Mouse (Mus musculus): ENCODE measurements around the gene Gstp3. TPM values are rescaled to one million over a fixed set of nuclear protein-coding genes. Genes with fewer than 3 reads are reported as not detected.

Gstp3 gene
- polyA plus RNA-seq, 1 experiment from 2014 or later: not detected

DNA sequence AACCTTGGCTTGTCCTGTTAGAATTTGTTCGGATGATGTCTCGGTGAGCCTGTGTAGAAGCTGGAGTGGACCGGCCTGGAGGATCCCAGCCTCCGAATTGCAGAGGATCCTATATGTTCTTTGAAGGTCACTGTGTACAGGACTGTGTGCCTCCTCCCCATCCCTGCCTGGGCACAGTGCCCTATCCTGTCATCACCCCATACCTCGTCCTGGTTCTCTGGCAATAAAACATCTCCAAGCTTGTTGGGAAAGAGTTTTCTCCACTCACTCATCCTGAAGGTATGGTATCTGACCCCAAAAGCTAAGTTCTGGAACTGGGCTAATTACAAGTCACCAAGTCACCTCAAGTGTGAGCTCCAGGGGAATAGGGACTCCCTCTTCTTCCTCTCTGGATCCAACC lies 27.7 kb upstream of the Gstp3 start:
- no peak overlapping the region for H3K27ac ChIP-seq (ENCODE audit: low read length)
- no peaks in the 10 kb centered on the region for H3K36me3 ChIP-seq (ENCODE audit: control insufficient read depth, insufficient read depth, low read length)
- no peak overlapping the region for H3K4me2 ChIP-seq (replicated peaks; ENCODE audit: low read depth, low read length)
- no peak overlapping the region for H3K4me3 ChIP-seq (ENCODE audit: low read depth, low read length)
- no peaks in the 10 kb centered on the region for H3K9me3 ChIP-seq (ENCODE audit: control insufficient read depth, low read depth, low read length)
- H3K9ac ChIP-seq (replicated peaks; ENCODE audit: low read depth, low read length): no peak overlapping the region
- no peaks in the 10 kb centered on the region for H3K4me1 ChIP-seq (ENCODE audit: control insufficient read depth, insufficient read depth, low read length)
- no peaks in the 10 kb centered on the region for H3K27me3 ChIP-seq (ENCODE audit: control insufficient read depth, insufficient read depth, low read length)
- ATAC-seq (ENCODE audit: insufficient number of reproducible peaks, insufficient read depth, low FRiP score, low read depth): no peak
- WGBS: 86% methylated on average over 5 of the region's 5 CpGs

DNA sequence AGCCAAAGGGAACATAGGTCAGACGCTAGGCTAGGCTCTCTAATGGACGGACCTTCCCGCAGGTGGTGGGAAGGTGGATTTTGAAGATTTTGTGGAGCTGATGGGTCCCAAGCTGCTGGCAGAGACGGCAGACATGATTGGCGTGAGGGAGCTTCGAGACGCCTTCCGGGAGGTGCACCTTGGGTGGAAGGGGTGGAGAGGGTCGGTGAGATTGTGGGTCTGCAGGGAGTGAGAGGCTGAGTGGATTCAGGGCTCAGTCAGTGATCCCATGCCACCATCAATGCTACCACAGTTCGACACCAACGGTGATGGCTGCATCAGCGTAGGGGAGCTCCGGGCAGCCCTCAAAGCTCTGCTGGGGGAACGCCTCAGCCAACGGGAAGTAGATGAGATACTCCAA lies 26.8 kb upstream of the Gstp3 start:
- H3K9me3 ChIP-seq (ENCODE audit: control insufficient read depth, low read depth, low read length): no peaks in the 10 kb centered on the region
- H3K27ac ChIP-seq (ENCODE audit: low read length): no peak overlapping the region
- H3K9ac ChIP-seq (replicated peaks; ENCODE audit: low read depth, low read length): no peak overlapping the region
- no peak overlapping the region for H3K4me2 ChIP-seq (replicated peaks; ENCODE audit: low read depth, low read length)
- H3K27me3 ChIP-seq (ENCODE audit: control insufficient read depth, insufficient read depth, low read length): no peaks in the 10 kb centered on the region
- H3K36me3 ChIP-seq (ENCODE audit: control insufficient read depth, insufficient read depth, low read length): no peaks in the 10 kb centered on the region
- no peaks in the 10 kb centered on the region for H3K4me1 ChIP-seq (ENCODE audit: control insufficient read depth, insufficient read depth, low read length)
- no peak overlapping the region for H3K4me3 ChIP-seq (ENCODE audit: low read depth, low read length)
- WGBS: 91% methylated on average over 15 of the region's 15 CpGs
- ATAC-seq (ENCODE audit: insufficient number of reproducible peaks, insufficient read depth, low FRiP score, low read depth): no peak

DNA sequence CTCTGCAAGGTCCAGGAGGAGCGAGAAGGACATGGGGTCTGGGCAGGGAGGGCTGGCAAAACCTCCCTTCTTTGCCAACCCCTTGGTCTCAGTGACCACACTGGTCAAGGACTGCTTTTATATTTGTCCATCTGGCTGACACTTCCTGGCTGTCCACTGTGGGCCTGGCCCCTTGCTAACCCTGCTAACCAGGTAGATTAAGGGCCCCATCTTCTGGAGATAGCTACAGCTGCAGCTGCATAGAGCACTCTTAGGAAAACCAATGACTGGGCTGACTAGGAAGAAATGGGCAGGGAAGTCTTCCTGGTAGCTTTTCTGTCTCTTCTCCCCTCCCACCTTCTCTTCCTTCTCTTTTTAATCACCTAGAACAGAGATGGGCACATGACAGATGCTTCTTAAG lies 25.6 kb upstream of the Gstp3 start:
- WGBS: 88% methylated on average over 1 of the region's 1 CpGs
- no peaks in the 10 kb centered on the region for H3K9me3 ChIP-seq (ENCODE audit: control insufficient read depth, low read depth, low read length)
- H3K36me3 ChIP-seq (ENCODE audit: control insufficient read depth, insufficient read depth, low read length): no peaks in the 10 kb centered on the region
- H3K9ac ChIP-seq (replicated peaks; ENCODE audit: low read depth, low read length): no peak overlapping the region
- no peak for ATAC-seq (ENCODE audit: insufficient number of reproducible peaks, insufficient read depth, low FRiP score, low read depth)
- H3K4me2 ChIP-seq (replicated peaks; ENCODE audit: low read depth, low read length): no peak overlapping the region
- H3K4me1 ChIP-seq (ENCODE audit: control insufficient read depth, insufficient read depth, low read length): no peaks in the 10 kb centered on the region
- H3K27me3 ChIP-seq (ENCODE audit: control insufficient read depth, insufficient read depth, low read length): no peaks in the 10 kb centered on the region
- H3K27ac ChIP-seq (ENCODE audit: low read length): no peak overlapping the region
- no peak overlapping the region for H3K4me3 ChIP-seq (ENCODE audit: low read depth, low read length)

DNA sequence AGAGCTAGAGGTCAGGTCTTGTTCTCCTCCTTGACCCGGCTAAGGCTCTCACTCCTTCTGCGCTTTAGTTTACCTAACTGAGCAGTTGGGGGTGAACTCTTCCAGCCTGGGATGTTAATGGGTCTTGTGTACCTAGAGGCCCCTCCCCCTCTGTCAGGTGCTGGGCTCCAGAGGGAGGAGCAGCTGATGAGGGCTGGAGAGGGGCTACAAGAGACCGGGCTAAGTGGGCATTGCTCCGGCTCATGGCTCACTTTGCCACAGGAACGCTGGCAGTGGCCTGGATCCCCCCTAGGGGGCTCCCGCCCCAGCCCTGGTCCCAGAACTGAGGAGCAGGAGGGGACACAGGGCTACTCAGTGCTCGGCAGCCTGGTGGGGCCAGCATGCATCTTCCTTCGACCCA lies 24.5 kb upstream of the Gstp3 start:
- Histone ChIP-seq H3K9ac (replicated peaks; ENCODE audit: low read depth, low read length) (no peak overlapping the region), H3K27ac (ENCODE audit: low read length) (no peak overlapping the region), H3K9me3 (ENCODE audit: control insufficient read depth, low read depth, low read length) (no peaks in the 10 kb centered on the region), H3K4me3 (ENCODE audit: low read depth, low read length) (no peak overlapping the region), H3K27me3 (ENCODE audit: control insufficient read depth, insufficient read depth, low read length) (no peaks in the 10 kb centered on the region), H3K36me3 (ENCODE audit: control insufficient read depth, insufficient read depth, low read length) (no peaks in the 10 kb centered on the region), H3K4me2 (replicated peaks; ENCODE audit: low read depth, low read length) (no peak overlapping the region), H3K4me1 (ENCODE audit: control insufficient read depth, insufficient read depth, low read length) (no peaks in the 10 kb centered on the region)
- no peak for ATAC-seq (ENCODE audit: insufficient number of reproducible peaks, insufficient read depth, low FRiP score, low read depth)
- 17% methylated on average over 8 of the region's 8 CpGs for WGBS

DNA sequence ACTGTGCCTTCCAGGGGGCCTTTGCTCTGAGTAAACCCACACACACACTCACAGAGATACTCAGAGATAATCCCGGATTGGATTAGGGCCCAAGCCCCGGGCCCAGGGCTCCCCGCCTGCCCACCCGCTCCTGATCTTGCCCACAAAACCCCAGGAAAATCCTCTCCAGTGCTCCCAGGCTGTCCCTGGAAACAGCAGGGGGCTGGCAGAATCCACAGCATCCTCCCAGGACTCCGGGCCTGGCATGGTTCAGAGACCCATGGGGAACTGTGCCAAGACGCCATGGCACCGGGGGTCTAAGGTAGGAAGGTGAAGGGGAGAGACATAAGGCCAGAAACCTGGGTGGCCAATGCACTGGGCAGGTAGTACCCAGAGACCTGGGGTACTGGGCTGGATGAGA lies 23.9 kb upstream of the Gstp3 start:
- H3K27me3 ChIP-seq (ENCODE audit: control insufficient read depth, insufficient read depth, low read length): no peaks in the 10 kb centered on the region
- no peaks in the 10 kb centered on the region for H3K9me3 ChIP-seq (ENCODE audit: control insufficient read depth, low read depth, low read length)
- H3K4me2 ChIP-seq (replicated peaks; ENCODE audit: low read depth, low read length): no peak overlapping the region
- no peak overlapping the region for H3K9ac ChIP-seq (replicated peaks; ENCODE audit: low read depth, low read length)
- no peaks in the 10 kb centered on the region for H3K4me1 ChIP-seq (ENCODE audit: control insufficient read depth, insufficient read depth, low read length)
- no peak overlapping the region for H3K27ac ChIP-seq (ENCODE audit: low read length)
- H3K4me3 ChIP-seq (ENCODE audit: low read depth, low read length): no peak overlapping the region
- no peak for ATAC-seq (ENCODE audit: insufficient number of reproducible peaks, insufficient read depth, low FRiP score, low read depth)
- no peaks in the 10 kb centered on the region for H3K36me3 ChIP-seq (ENCODE audit: control insufficient read depth, insufficient read depth, low read length)
- WGBS: 83% methylated on average over 7 of the region's 7 CpGs

DNA sequence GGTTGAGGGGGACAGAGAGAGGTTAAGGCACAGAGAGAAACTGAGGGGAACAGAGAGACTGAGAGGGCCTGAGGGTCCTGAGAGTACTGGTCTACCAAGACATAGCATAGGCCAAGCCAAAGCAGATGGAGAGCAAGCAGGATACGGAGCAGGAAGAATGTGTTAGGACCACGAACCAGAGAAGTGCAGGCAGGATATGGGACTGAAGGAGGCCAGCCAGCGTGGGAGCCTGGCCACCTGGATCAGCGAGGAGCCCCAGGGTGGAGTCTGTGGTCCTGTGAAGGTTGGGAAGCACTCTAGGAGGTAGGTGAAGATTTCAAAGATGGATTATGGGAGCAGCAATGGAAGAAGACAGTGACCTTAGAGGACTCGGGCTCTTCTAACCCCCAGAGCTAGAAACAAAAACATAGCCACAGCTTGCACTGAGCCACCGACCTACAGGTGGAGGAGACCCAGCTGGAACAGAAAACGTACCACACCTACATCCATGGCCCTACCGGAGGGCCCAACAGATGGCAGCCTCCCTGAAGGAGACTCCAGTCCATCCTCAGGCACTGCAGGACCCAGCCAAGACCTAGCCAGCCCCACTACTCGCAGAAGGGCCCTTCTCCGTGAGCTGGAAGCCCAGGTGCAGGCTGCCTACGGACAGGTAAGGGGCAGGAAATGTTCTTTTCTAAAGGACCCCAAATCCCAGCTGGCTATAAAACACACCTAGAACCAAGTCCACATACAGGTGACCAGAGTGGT lies 23.0 kb upstream of the Gstp3 start:
- Histone ChIP-seq H3K4me1 (ENCODE audit: control insufficient read depth, insufficient read depth, low read length) (no peaks in the 10 kb centered on the region), H3K36me3 (ENCODE audit: control insufficient read depth, insufficient read depth, low read length) (no peaks in the 10 kb centered on the region), H3K27me3 (ENCODE audit: control insufficient read depth, insufficient read depth, low read length) (no peaks in the 10 kb centered on the region), H3K4me3 (ENCODE audit: low read depth, low read length) (no peak overlapping the region), H3K27ac (ENCODE audit: low read length) (no peak overlapping the region), H3K9me3 (ENCODE audit: control insufficient read depth, low read depth, low read length) (no peaks in the 10 kb centered on the region), H3K4me2 (replicated peaks; ENCODE audit: low read depth, low read length) (no peak overlapping the region), H3K9ac (replicated peaks; ENCODE audit: low read depth, low read length) (no peak overlapping the region)
- WGBS: 82% methylated on average over 11 of the region's 11 CpGs
- ATAC-seq (ENCODE audit: insufficient number of reproducible peaks, insufficient read depth, low FRiP score, low read depth): no peak

DNA sequence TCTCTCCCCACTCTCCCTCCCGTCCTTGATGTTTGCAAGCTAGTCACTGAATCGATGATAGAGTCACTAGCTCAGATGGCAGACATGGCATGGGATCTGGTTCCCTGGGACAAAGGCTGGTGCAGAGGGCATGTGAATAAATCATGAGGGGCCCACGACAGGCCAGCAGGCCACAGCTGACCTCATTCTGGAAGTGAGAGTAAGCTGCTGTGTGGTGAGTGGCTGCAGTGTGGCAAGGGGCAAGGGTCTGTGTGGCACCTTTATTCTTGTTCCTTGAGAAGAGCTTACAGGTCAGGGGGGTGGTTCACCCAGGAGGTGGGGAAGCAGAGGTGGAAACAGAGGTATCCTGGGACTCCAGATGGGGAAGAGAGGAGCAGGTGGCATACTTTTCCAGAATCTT lies 22.0 kb upstream of the Gstp3 start, which contains the start of gene Cabp2:
Gene Cabp2 (plus strand): TSS at position 185 of the 400 bp plus-strand sequence.
- Histone ChIP-seq H3K27me3 (ENCODE audit: control insufficient read depth, insufficient read depth, low read length) (no peaks in the 10 kb centered on the region), H3K9ac (replicated peaks; ENCODE audit: low read depth, low read length) (no peak within 1 kb of the TSS), H3K4me1 (ENCODE audit: control insufficient read depth, insufficient read depth, low read length) (no peaks in the 10 kb centered on the region), H3K4me3 (ENCODE audit: low read depth, low read length) (no peak within 1 kb of the TSS), H3K27ac (ENCODE audit: low read length) (no peak within 1 kb of the TSS), H3K9me3 (ENCODE audit: control insufficient read depth, low read depth, low read length) (no peaks in the 10 kb centered on the region), H3K36me3 (ENCODE audit: control insufficient read depth, insufficient read depth, low read length) (no peaks in the 10 kb centered on the region), H3K4me2 (replicated peaks; ENCODE audit: low read depth, low read length) (no peak within 1 kb of the TSS)
- 59% methylated on average over 3 of the region's 3 CpGs for WGBS
- ATAC-seq (ENCODE audit: insufficient number of reproducible peaks, insufficient read depth, low FRiP score, low read depth): no peak

DNA sequence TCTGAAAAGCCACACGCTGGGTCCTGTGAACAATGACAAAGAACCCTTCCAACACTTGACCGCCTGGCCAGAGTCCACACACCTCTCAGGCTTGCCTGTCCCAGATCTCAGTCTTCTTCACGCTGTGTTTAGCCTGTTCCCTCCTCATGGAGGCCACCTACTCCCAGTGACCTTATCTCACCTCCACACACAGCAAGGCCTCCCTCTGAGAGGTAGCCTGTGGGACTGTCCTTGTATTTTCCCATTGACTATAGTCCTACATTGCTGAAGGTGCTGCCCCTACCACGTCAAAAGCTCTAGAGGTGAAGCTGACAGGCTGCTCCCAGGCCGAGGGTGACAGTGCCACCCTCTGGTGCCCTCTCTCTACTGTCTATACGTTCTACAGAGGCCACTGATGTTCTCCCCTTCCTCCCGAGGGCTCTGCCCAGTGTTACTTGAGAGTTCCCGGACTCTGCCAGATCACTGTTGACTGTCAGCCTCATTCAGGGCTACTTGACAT lies 21.2 kb upstream of the Gstp3 start:
- Histone ChIP-seq H3K27me3 (ENCODE audit: control insufficient read depth, insufficient read depth, low read length) (no peaks in the 10 kb centered on the region), H3K27ac (ENCODE audit: low read length) (no peak overlapping the region), H3K9me3 (ENCODE audit: control insufficient read depth, low read depth, low read length) (no peaks in the 10 kb centered on the region), H3K4me2 (replicated peaks; ENCODE audit: low read depth, low read length) (no peak overlapping the region), H3K4me1 (ENCODE audit: control insufficient read depth, insufficient read depth, low read length) (no peaks in the 10 kb centered on the region), H3K9ac (replicated peaks; ENCODE audit: low read depth, low read length) (no peak overlapping the region), H3K36me3 (ENCODE audit: control insufficient read depth, insufficient read depth, low read length) (no peaks in the 10 kb centered on the region), H3K4me3 (ENCODE audit: low read depth, low read length) (no peak overlapping the region)
- 63% methylated on average over 8 of the region's 8 CpGs for WGBS
- peak; percentile 42; the same call in 1 of the 2 replicates for ATAC-seq (ENCODE audit: insufficient number of reproducible peaks, insufficient read depth, low FRiP score, low read depth)

DNA sequence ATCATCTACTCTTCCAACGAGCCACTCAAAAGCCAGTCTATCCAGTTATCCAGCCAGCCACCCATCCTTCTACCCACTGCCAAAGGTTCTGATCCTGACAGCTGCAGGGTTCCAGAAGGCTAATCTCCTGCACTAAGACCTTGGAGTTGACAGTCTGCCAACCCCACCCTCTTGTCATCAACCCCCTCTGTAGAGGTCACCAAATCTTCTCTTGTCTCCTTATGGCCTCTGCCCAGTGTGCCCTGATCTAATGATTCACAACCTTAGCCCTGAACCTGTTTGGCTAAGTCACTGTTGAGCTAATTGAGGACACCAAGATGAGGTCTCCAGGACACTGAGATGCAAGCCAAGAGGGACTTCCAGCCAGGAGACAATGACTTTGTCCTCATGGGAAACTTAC lies 20.2 kb upstream of the Gstp3 start:
- Histone ChIP-seq H3K4me3 (ENCODE audit: low read depth, low read length) (no peak overlapping the region), H3K9me3 (ENCODE audit: control insufficient read depth, low read depth, low read length) (no peaks in the 10 kb centered on the region), H3K27me3 (ENCODE audit: control insufficient read depth, insufficient read depth, low read length) (no peaks in the 10 kb centered on the region), H3K9ac (replicated peaks; ENCODE audit: low read depth, low read length) (no peak overlapping the region), H3K27ac (ENCODE audit: low read length) (no peak overlapping the region), H3K4me1 (ENCODE audit: control insufficient read depth, insufficient read depth, low read length) (no peaks in the 10 kb centered on the region), H3K36me3 (ENCODE audit: control insufficient read depth, insufficient read depth, low read length) (no peaks in the 10 kb centered on the region), H3K4me2 (replicated peaks; ENCODE audit: low read depth, low read length) (no peak overlapping the region)
- 81% methylated on average over 1 of the region's 1 CpGs for WGBS
- no peak for ATAC-seq (ENCODE audit: insufficient number of reproducible peaks, insufficient read depth, low FRiP score, low read depth)

Measured in stomach, embryonic 14.5 days (tissue).